ENCODE assay signal across 18 mouse cellular contexts in the genomic region with DNA sequence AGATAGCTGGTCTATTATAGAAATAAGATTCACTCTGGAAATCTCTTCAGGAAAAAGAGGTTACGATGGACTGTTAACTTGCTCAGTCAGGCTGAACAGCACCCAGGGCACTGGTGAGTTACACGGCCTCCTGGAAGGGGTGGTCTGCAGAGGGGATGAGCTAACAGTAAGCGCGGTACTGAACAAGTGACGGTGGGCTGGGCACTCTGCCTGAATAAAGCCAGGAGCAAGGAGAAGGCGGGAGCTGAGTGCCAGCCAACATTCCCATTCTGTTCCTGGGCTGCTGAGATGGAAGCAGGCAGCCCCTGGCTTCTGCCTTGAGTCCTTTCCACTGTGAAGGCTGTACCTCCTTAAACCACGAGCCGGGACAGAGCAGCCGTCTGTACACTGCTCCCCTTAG. TPM values are rescaled to one million over a fixed set of nuclear protein-coding genes. Genes with fewer than 3 reads are reported as not detected.
DNase-seq lines count a peak whose midpoint lies in the region.
"Had no signal": no experiment of that assay in that cellular context is flagged by ENCODE, and none has a peak within 500 bp of the region (broad histone marks: within the 10 kb centered on the region; RNA-seq: fewer than 3 reads in every experiment).

No protein-coding gene starts in this region.

- H3K4me3 ChIP-seq in heart, embryonic 10.5 days, result no peak overlapping the region
- H3K4me3 ChIP-seq: embryonic facial prominence, embryonic 13.5 days; left cerebral cortex, adult 2 months; limb, embryonic 13.5 days; neural tube, embryonic 12.5 days had no signal

- intact Hi-C loops in left cerebral cortex, postnatal 4 days (cut with DNase I), result no loop called here
- intact Hi-C loops in heart, postnatal 10 days (cut with DNase I), result no loop called here

- peaks cover 56% of the 10 kb centered on the region for H3K36me3 ChIP-seq in heart, embryonic 10.5 days

- H3K4me1 ChIP-seq in heart, embryonic 10.5 days, result peaks cover 3% of the 10 kb centered on the region; the same call in 1 of the 2 replicates
- H3K4me1 ChIP-seq: embryonic facial prominence, embryonic 13.5 days; limb, embryonic 13.5 days; neural tube, embryonic 12.5 days had no signal

- DNase-seq in cerebellum, adult 18-20 months, result peak; percentile 44 to 59
- DNase-seq in cerebellum, adult 8-10 months, result no peak
- no peak for DNase-seq in heart, embryonic 10.5 days (ENCODE audit: low spot score)
- DNase-seq in heart, adult 11 months, result no peak
- DNase-seq in left cerebral cortex, postnatal 4 days, result peak; percentile 72
- no peak for DNase-seq in left cerebral cortex, adult 9 months (ENCODE audit: low spot score in 2 of 2)
- peak; percentile 56 to 65 for DNase-seq in heart, postnatal 10 days
- DNase-seq in adrenal gland, adult 18-20 months (ENCODE audit: low spot score in 2 of 2), result no peak
- DNase-seq: adrenal gland, postnatal 10 days; spleen, adult 18-20 months had no signal

- no peaks in the 10 kb centered on the region for H3K9me3 ChIP-seq in heart, embryonic 10.5 days
- H3K9me3 ChIP-seq: embryonic facial prominence, embryonic 13.5 days; limb, embryonic 13.5 days; neural tube, embryonic 12.5 days had no signal

- peak overlapping the region; percentile 1; the same call in 1 of the 2 replicates for H3K27ac ChIP-seq in heart, embryonic 10.5 days
- H3K27ac ChIP-seq: embryonic facial prominence, embryonic 13.5 days; left cerebral cortex, adult 2 months; limb, embryonic 13.5 days; liver, embryonic 14.5 days; neural tube, embryonic 12.5 days had no signal

- no peaks in the 10 kb centered on the region for H3K27me3 ChIP-seq in heart, embryonic 10.5 days (ENCODE audit: insufficient read depth, poor library complexity, severe bottlenecking)
- H3K27me3 ChIP-seq: CH12.LX; embryonic facial prominence, embryonic 13.5 days; limb, embryonic 13.5 days; neural tube, embryonic 12.5 days had no signal

- 87% methylated on average over 9 of the region's 9 CpGs for WGBS in heart, embryonic 10.5 days

RNA-seq across cellular contexts. Expression of a gene that starts 16.1 kb away (rescaled TPM):
- polyA plus RNA-seq in heart, embryonic 10.5 days (2016; fragmentation: Nextera tagmentation; extraction: Ambion mirVana), result 41.4 and 46.3 TPM in 2 replicates
- 100 to 1,000 TPM; 154 to 159 TPM for total RNA-seq in left cerebral cortex, postnatal 4 days (2021)
- 100 to 1,000 TPM; 139 to 142 TPM for total RNA-seq in heart, postnatal 10 days (2021)
- total RNA-seq in adrenal gland, adult 18-20 months (2021), result 10 to 100 TPM; 74.9 to 83.1 TPM

RNA-seq across cellular contexts. Expression of a gene that starts 53.9 kb away (rescaled TPM):
- 2.4 and 3.7 TPM in 2 replicates for polyA plus RNA-seq in heart, embryonic 10.5 days (2016; fragmentation: Nextera tagmentation; extraction: Ambion mirVana)
- total RNA-seq in left cerebral cortex, postnatal 4 days (2021), result 10 to 100 TPM; 70.8 to 75.9 TPM
- 1 to 10 TPM; 4.1 to 4.7 TPM for total RNA-seq in heart, postnatal 10 days (2021)
- 1 to 10 TPM; 5.1 to 6.1 TPM for total RNA-seq in adrenal gland, adult 18-20 months (2021)
- total RNA-seq: CH12.LX; megakaryocyte, adult 5-6 weeks; monocyte, adult 5-6 weeks had no signal

Comparison
In these comparisons a context has a peak if more than half of its experiments do, and no peak if none do; other contexts are left out.
1. DNase-seq: peak in cerebellum, adult 18-20 months (2 of 2), left cerebral cortex, postnatal 4 days (single experiment) and heart, postnatal 10 days (2 of 2); none in cerebellum, adult 8-10 months (single experiment), heart, embryonic 10.5 days (single experiment), heart, adult 11 months (single experiment), left cerebral cortex, adult 9 months (0 of 2) and adrenal gland, adult 18-20 months (0 of 2).
2. RNA of a gene that starts 53.9 kb away (total RNA-seq): 70.8 to 75.9 TPM in left cerebral cortex, postnatal 4 days; 5.1 to 6.1 TPM in adrenal gland, adult 18-20 months and 4.1 to 4.7 TPM in heart, postnatal 10 days; every median in the first group is over 10 times any median in the second.